Mouse (Mus musculus) macrophage (primary cell): ENCODE data around the gene Ttc38. TPM values are rescaled to one million over a fixed set of nuclear protein-coding genes. Genes with fewer than 3 reads are reported as not detected.

ENCODE experiments used
- H3K27ac ChIP-seq: fragments of 350-480 bp; formaldehyde crosslinking; 2 replicates; pipeline ENCODE4 v1.9.0; 2021
- H3K36me3 ChIP-seq: fragments of 350-480 bp; formaldehyde crosslinking; 2 replicates; pipeline ENCODE4 v1.9.0; 2021; ENCODE audit errors: inconsistent target
- H3K4me3 ChIP-seq: fragments of 350-480 bp; formaldehyde crosslinking; 2 replicates; pipeline ENCODE4 v1.9.0; 2021; ENCODE audit errors: inconsistent target
- H3K79me2 ChIP-seq: fragments of 350-480 bp; formaldehyde crosslinking; 2 replicates; pipeline ENCODE4 v1.9.0; 2021; ENCODE audit errors: inconsistent target
- WGBS: methylation state at CpG from one replicate; pipeline ENCODE4 v1.1.7; 2026; ENCODE audit warnings: inconsistent platforms; ENCODE audit not compliant: missing documents; 5-methylcytosine and 5-hydroxymethylcytosine counted together
- polyA plus RNA-seq: library from polyadenylated mRNA; stranded (reverse); fragments of 250-400 nt; gene quantifications from 3 replicates; pipeline ENCODE4 v1.2.4, GENCODE M21; 2018; ENCODE audit warnings: inconsistent platforms

The Ttc38 gene
- polyA plus RNA-seq, 1 experiment from 2014 or later: 6.6 TPM

DNA sequence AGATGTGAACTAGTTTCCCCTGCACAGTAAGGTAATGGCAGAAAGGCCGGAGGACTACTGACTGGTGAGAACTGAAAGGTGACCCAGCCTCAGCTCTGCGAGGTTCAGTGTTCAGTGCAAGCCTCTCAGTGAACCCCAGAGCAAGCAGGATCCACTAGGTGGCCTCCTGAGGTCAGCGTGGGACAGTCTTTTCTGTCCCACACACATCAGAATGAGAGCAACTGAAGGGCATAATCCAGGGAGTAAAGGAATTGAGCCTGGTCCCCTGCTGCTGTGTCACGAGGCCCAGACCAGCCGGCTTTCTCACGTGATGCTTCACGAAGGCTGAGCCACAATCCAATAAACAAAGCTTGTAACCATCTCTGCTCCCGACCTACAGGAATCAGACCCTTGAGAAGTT, 23.7 kb upstream of the Ttc38 start:
- no peaks in the 10 kb centered on the region for H3K36me3 ChIP-seq
- H3K4me3 ChIP-seq: no peak overlapping the region
- no peak overlapping the region for H3K27ac ChIP-seq
- H3K79me2 ChIP-seq: no peaks in the 10 kb centered on the region
- 96% methylated on average over 8 of the region's 8 CpGs for WGBS

DNA sequence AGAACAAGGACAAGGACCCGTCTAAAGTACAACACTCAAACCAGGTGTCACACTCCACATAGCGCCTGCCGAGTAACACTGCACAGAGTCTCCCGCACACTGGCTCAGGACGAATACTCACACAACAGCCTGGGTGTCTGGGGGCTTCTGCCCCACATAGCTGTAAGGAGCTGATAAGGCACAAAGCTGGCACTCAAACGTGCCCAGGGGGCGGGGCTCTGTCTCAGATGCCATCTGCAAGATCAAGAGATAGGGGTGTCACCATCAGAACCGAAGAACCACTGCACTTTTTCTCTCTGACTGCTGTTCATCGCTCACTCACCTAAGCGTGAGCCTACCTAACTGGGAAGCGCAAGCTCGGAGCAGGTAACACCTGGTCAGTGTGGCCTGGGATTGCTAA, 23.0 kb upstream of the Ttc38 start:
- no peak overlapping the region for H3K4me3 ChIP-seq
- WGBS: 85% methylated on average over 12 of the region's 12 CpGs
- H3K79me2 ChIP-seq: no peaks in the 10 kb centered on the region
- H3K27ac ChIP-seq: no peak overlapping the region
- H3K36me3 ChIP-seq: no peaks in the 10 kb centered on the region

DNA sequence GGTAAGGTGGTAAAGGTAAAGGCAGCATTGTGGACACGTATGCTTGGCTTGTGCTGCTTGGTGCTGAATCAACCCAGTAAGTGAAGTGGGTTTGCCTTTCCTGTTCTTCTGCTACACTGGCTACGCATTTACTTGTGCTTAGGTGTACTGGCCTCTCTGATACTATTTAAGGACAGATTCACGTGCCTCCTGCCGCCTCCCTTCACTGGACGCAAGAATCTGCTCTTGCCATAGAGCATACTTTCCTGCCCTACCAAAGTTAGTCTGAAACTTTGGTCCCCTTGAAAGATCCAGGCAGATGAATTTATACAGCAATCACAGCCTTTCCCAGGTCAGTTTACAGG, 21.7 kb upstream of the Ttc38 start:
- Histone ChIP-seq H3K79me2 (no peaks in the 10 kb centered on the region), H3K36me3 (no peaks in the 10 kb centered on the region), H3K27ac (peak overlapping the region; percentile 65; the same call in 1 of the 2 replicates), H3K4me3 (peak overlapping the region; percentile 73)
- WGBS: 93% methylated on average over 5 of the region's 5 CpGs

DNA sequence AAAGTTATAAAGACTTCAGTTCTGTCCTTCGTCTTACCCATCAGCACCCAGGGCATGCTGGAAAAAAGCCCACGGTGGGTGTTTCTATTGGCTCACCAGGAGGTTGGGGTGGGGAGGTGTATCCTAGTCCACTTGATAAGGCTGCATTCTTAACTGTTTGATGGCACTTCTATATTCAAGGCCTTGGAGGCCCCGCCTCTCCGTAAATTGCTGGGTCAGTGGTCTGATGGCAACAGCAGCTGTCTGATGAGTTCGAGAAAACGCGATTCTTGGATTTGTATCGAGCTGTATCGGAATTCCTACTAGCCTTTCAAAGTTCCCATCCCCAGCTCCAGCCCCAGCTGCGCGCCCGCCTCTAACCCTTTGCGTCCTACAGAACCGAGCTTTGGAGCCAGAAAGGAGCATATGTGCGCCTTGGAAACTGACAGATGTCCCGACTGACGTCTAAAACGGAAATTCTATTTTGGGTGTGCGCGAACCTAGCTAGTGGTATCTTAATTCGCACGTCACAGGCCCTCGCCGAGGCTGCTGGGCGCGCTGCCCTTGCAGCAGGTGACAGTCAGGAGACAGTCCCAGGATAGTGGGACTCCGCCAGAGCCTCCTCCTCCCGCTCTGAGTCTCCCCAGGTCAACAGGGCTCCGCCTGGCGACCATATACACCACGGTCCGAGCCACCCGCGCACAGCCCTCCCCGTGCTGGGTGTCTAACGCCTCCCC, 21.1 kb upstream of the Ttc38 start:
- Histone ChIP-seq H3K4me3 (peak overlapping the region; percentile 73), H3K79me2 (no peaks in the 10 kb centered on the region), H3K27ac (peak overlapping the region; percentile 65), H3K36me3 (no peaks in the 10 kb centered on the region)
- WGBS: 4% methylated on average over 36 of the region's 36 CpGs

DNA sequence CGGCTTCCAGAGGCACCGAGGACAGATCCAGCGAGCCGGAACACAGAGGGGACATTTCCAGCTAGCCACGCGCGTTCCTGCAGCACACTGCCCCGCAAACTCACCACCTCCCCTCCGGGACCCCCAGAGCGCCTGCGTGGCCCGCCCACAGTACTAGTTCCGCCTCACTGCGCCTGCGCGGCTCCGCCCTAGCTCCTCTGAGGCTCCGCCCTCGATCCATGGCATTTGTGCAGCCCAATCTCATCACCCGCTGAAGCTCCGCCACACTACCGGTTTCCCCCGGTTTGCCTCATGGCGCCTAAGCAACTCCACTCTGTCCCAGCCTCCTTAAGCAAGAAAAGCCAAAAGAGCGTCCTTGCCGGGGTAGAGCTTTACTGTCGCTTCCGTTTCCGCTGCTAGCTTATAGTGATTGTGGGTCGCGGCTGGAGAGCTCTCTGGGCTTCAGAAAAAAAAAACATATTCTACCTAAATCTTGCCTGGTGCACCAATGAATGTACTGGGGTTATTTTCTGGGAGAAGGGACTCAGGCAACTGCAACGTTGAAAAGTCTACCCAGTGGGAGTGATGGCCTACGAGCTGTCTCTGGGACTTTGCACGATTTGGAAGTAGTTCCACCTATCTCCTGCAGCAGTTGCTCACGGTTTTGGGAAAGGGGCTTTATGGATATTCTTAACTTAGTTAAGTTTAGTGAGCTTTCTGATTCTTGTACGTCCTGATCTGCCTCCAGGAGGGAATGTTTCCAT, 20.4 kb upstream of the Ttc38 start, which contains the start of gene Cdpf1:
Gene Cdpf1 (minus strand): TSS at position 163 of the 743 bp plus-strand sequence.
- no peaks in the 10 kb centered on the region for H3K36me3 ChIP-seq
- peak within 1 kb of the TSS; percentile 65 for H3K27ac ChIP-seq
- H3K79me2 ChIP-seq: no peaks in the 10 kb centered on the region
- H3K4me3 ChIP-seq: peak within 1 kb of the TSS; percentile 73
- WGBS: 2% methylated on average over 31 of the region's 36 CpGs

DNA sequence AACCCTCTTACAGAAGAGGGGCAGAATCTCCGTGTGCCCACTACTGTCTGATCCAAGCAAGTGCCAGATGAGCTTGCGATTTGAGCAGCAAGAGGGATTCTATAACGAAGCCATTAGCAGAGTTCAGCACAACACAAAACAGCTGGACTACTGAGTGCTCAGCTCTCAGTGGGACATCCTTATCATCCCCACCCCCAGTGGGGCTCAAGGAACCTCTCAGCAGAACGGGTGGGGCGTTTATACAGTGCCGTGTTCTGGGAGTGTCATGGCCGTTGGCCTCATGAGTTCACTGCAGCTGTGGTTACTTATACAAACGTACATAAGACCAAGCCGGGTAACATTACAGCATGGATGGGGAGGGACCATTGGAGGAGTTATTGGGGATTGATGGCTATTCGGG, 18.7 kb upstream of the Ttc38 start:
- no peak overlapping the region for H3K27ac ChIP-seq
- H3K4me3 ChIP-seq: no peak overlapping the region
- H3K79me2 ChIP-seq: no peaks in the 10 kb centered on the region
- 87% methylated on average over 10 of the region's 10 CpGs for WGBS
- H3K36me3 ChIP-seq: no peaks in the 10 kb centered on the region

DNA sequence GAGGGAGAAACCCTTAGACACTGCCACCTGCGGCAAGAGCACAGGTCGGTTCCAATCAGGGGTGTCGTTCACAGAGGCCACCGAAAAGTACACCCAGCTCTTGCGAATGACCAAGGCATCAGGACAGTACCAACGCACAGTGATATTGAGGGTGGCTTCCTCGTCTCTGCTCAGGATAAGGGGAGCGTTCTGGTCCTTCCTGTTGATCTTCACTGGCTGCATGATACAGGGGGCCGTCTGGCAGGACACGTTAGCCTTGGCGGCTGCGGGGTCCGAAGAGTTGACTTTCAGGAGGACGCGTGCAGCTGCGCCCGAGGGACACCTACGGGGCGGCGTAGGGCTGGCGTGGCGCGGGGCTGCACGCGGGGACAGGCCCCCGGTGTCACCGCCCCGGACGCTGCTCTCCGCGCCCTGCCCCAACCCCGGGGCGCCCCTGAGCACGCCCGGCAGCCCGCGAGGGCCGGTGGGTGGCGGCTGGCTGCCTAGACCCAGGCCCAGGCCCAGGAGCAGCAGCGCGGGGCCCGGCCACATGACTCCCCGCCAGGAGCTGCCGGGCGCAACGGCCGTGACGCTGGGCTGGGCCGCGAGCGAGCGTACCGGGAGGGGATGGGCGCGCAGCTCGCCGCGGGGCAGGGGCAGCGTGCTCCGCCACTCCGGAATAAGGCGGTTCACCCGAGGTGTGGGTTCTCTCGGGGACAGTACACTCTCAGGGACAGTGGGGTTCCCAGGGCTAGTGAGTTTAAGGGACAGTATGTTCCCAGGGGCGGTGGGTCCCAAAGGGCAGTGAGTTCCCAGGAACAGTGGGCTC, 10.7 kb upstream of the Ttc38 start, which contains the start of gene Pkdrej:
Gene Pkdrej (minus strand): TSS at position 532 of the 808 bp plus-strand sequence.
- Histone ChIP-seq H3K36me3 (no peaks in the 10 kb centered on the region), H3K27ac (no peak within 1 kb of the TSS), H3K79me2 (no peaks in the 10 kb centered on the region), H3K4me3 (no peak within 1 kb of the TSS)
- under 1% methylated on average over 47 of the region's 65 CpGs for WGBS

DNA sequence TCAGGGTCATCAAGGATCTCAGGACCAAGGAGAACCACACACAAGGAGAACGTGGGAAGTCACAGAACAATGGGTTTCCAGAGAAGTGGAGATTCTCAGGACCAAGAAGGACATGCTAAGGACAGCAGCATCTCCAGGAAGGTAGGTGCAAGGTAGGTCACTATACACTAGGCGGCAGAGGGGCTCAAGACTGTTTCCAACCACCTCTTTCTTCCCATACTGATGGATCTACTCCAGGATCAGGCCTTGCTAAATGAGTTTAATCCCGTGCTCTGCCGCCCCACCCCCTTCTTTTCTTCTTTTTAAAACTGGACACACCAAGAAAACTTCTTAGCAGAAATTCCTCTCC, 10.1 kb upstream of the Ttc38 start:
- no peak overlapping the region for H3K27ac ChIP-seq
- no peak overlapping the region for H3K4me3 ChIP-seq
- H3K79me2 ChIP-seq: no peaks in the 10 kb centered on the region
- H3K36me3 ChIP-seq: no peaks in the 10 kb centered on the region
- 44% methylated on average over 4 of the region's 4 CpGs for WGBS

DNA sequence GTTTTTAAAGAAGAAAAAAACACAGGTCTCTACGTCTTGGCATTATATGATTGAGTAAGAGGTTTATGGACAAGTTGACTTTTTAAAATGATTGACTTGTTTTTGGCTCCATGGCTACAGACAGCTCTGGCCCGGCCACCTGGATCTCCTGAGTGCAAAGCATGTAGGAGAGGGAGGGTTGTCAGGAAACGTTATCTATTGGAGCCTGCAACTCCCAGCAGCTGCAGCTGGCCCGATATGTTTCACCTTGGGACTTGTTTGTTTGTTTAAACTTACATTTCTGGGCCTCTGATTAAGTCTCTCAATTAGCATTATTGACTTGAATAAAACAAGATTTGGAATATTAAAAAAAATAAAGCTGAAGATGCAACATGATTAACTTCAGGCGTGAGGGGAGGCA, 5.4 kb upstream of the Ttc38 start:
- H3K27ac ChIP-seq: no peak overlapping the region
- H3K4me3 ChIP-seq: no peak overlapping the region
- no peaks in the 10 kb centered on the region for H3K79me2 ChIP-seq
- H3K36me3 ChIP-seq: no peaks in the 10 kb centered on the region
- WGBS: 76% methylated on average over 5 of the region's 5 CpGs

DNA sequence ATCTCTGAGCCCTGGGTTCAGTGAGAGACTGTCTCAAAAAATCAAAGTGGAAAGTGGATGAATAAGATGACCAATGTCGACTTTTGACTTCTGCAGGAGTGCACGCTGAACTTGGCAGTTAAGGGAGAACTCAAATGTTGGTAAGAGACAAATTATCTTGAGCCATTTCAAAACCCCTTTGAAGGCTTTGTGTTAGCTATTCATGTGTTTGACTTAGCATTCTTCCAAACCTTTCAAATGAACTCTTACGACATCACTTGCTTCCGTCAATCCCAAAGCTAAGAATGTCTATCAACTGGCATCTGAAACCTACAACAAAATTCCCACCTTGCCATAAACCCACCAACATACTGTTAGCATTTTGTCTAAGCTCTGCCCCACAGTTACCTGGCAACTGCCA, 4.0 kb upstream of the Ttc38 start:
- no peaks in the 10 kb centered on the region for H3K79me2 ChIP-seq
- H3K36me3 ChIP-seq: no peaks in the 10 kb centered on the region
- H3K4me3 ChIP-seq: no peak overlapping the region
- 87% methylated on average over 4 of the region's 4 CpGs for WGBS
- no peak overlapping the region for H3K27ac ChIP-seq

DNA sequence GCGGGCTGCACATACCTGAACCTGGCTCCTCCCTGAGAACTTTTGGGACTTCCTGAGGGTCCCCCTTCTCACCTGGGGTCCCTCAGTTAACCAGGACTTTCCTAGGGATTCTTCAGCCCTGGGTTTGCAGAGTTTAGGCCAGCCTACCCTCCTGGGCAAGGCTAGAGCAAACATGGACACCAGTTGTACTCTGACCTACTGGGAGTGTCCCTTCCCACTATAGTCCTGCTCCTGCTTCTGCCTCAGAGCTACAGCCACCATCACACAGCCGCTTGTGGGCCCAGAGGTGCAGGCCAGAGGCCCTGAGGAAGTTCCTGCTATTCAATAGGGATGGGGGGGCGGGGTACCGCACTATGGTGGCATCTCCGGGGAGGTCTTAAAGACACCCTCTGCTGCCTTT, 2.6 kb upstream of the Ttc38 start:
- no peaks in the 10 kb centered on the region for H3K36me3 ChIP-seq
- no peak overlapping the region for H3K27ac ChIP-seq
- H3K79me2 ChIP-seq: no peaks in the 10 kb centered on the region
- H3K4me3 ChIP-seq: no peak overlapping the region
- 85% methylated on average over 5 of the region's 5 CpGs for WGBS

DNA sequence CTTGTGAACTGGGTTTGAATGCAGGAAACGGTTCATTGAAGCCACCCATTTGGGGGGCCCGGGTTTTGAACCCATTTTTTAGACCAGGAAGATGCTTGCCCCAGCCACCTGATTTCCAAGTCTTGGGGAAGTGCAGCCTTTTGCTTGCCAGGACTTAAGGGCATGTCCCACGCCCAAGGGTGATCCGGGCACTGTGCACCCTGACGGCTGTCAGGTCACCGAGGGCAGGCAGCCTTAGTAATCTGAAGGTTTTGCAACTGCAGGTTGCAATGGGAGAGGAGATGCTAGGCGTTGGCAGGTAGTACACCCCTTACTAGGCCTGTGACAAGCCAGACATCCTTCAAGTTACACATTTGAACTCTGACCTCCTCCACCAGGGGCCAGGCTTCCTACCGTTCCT, 493 bp downstream of the Ttc38 start:
- Histone ChIP-seq H3K4me3 (peak overlapping the region; percentile 74), H3K36me3 (no peaks in the 10 kb centered on the region), H3K79me2 (no peaks in the 10 kb centered on the region), H3K27ac (peak overlapping the region; percentile 28)
- 37% methylated on average over 8 of the region's 8 CpGs for WGBS

DNA sequence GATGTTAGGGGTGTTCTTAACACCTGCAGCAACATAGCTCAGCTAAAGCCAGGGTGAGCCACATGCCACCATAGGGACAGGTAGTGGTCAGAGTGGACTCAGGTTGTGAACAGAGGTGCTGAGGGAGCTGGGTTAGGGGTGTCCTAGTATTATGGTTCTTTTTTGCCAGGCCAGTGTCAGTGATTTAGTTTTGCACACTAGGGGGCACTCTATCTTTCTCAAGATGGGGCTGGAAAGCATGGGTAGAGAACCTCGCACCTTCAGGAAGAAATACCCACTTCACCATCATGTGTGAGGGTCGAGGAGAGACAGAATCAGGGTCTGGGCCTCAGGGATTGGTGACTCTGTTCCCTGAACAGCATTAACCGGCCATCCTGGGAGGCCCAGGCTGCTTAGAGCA, 3.2 kb downstream of the Ttc38 start:
- WGBS: 67% methylated on average over 3 of the region's 3 CpGs
- Histone ChIP-seq H3K79me2 (no peaks in the 10 kb centered on the region), H3K4me3 (no peak overlapping the region), H3K36me3 (no peaks in the 10 kb centered on the region), H3K27ac (no peak overlapping the region)

DNA sequence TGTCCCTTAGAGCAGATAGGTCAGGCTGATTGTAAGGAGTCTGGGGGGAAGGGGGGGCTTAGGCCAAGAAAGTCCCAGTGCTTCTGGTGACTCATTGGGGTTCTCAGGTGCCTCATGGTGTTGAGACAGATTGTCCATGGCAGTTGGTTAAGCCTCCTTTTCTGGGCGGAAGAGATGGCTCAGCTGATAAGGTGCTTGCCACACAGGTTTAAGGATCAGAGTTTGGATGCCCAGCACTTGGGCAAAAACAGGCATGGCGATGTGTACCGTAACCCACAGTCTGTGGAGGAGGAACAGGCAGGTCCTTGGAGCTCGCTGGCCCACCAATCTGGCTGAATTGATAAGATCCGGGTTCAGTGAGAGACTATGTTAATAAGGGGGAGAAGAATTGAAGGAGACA, 4.8 kb downstream of the Ttc38 start:
- 98% methylated on average over 5 of the region's 5 CpGs for WGBS
- no peaks in the 10 kb centered on the region for H3K79me2 ChIP-seq
- no peak overlapping the region for H3K4me3 ChIP-seq
- no peak overlapping the region for H3K27ac ChIP-seq
- H3K36me3 ChIP-seq: no peaks in the 10 kb centered on the region

DNA sequence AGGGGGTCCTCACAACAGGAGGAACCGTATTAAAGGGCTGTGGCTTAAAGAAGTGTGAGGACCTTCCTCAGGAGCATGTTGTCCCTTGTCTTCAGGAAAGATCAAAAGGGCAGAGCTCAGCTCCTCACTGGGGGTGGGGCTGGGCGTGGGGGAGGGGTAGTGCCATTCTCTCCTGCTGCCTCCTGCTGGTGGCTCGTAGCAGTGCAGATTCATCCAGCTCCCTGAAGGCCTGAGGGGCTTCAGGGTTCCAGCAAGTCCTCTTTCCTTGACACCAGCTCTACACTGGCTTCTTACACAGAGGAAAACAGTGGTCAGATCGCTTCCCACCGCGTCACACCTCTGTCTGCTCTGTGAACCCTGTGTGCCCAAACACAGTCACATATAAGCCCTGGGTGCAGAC, 8.9 kb downstream of the Ttc38 start:
- Histone ChIP-seq H3K79me2 (no peaks in the 10 kb centered on the region), H3K36me3 (0 out of 2 replicates have a peak, but pooled peaks cover 7% of the 10 kb centered on the region), H3K4me3 (no peak overlapping the region), H3K27ac (no peak overlapping the region)
- WGBS: 83% methylated on average over 6 of the region's 6 CpGs
